Mouse (Mus musculus) lung, postnatal 0 days (tissue): ENCODE results near the gene Gm49373.

Experiments
- CTCF ChIP-seq: IDR thresholded peaks from 2 replicates; pipeline ENCODE4 v1.5.1; 2016; ENCODE audit warnings: antibody characterized with exemption, mild to moderate bottlenecking
- EP300 ChIP-seq: IDR thresholded peaks from 2 replicates; pipeline ENCODE4 v1.6.1; 2016; ENCODE audit warnings: antibody characterized with exemption, mild to moderate bottlenecking, control low read depth

DNA sequence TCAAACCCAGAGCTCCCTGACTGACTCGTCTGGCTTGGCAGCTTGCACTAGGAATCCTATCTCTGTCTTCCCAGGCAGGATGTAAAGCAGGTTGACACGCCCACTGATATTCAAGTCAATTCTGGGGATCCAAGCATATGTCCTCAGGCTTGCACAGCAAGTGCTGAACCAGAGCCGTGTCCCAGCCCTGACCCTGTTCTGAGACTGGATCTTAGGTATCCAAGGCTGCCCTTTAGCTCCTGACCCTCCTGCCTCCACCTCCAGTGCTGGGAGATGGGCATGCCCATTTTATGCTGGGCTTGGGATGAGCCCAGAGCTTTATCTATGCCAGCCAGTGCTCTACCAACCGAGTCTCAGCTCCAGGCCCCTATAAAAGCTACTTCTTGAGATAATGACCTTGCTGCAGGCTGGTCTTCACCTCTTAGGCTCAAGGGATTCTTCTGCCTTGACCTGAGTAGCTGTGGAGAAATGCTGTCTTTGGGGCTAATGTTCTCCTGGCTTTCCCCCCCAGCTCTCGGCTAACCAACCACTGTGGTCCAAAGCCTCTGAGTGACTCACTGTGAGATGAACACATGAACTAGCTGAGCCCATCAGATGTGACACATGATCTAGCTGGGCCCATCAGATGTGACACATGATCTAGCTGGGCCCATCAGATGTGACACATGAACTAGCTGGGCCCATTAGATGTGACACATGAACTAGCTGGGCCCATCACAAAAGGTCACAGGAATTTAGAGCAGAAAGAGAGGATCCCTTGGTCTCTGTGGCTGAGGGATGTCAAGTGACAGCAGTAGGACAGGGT lies 33.1 kb upstream of the Gm49373 start:
- TF ChIP-seq CTCF (no peak), EP300 (no peak)
